Mouse (Mus musculus) MEL (cell line): Measurements from ENCODE around the gene Commd2. TPM values are rescaled to one million over a fixed set of nuclear protein-coding genes. Genes with fewer than 3 reads are reported as not detected.

ENCODE experiments used
- DNase-seq: peaks from one replicate; pipeline ENCODE4 v3.0.0; 2011; ENCODE audit warnings: low read depth, low spot score
- H3K27ac ChIP-seq: 2 replicates; pipeline ENCODE4 v1.5.1; 2012; ENCODE audit warnings: low read depth, mild to moderate bottlenecking, control low read depth, low read length, moderate library complexity; ENCODE audit not compliant: control insufficient read depth
- H3K27me3 ChIP-seq, 2 experiments: fragments of 150-350 bp in 1 of 2; sonication (generic) in 1 of 2; 2 replicates each; pipeline ENCODE4 v1.6.1; 2012; ENCODE audit warnings: low read length in 2 of 2, mild to moderate bottlenecking in 2 of 2, improper control_type of control experiment in 1 of 2, moderate library complexity in 1 of 2; ENCODE audit not compliant: insufficient read depth in 2 of 2, control insufficient read depth in 1 of 2
- H3K36me3 ChIP-seq, 2 experiments: 2 replicates each; pipeline ENCODE4 v1.6.1; 2012 to 2014; ENCODE audit warnings: low read length in 2 of 2, improper control_type of control experiment in 1 of 2, inconsistent platforms in 1 of 2, mild to moderate bottlenecking in 1 of 2; ENCODE audit not compliant: insufficient read depth in 2 of 2, control insufficient read depth in 1 of 2
- H3K4me1 ChIP-seq, 2 experiments: fragments of 150-350 bp in 1 of 2; sonication (generic) in 1 of 2; 2 replicates each; pipeline ENCODE4 v1.6.1; 2012; ENCODE audit warnings: low read length in 2 of 2, improper control_type of control experiment in 1 of 2, mild to moderate bottlenecking in 1 of 2; ENCODE audit not compliant: insufficient read depth in 2 of 2, control insufficient read depth in 1 of 2
- H3K4me3 ChIP-seq, 2 experiments: fragments of 150-350 bp in 1 of 2; sonication (generic) in 1 of 2; 2 replicates each; pipeline ENCODE4 v1.5.1; 2012; ENCODE audit warnings: low read depth in 2 of 2, low read length in 2 of 2, mild to moderate bottlenecking in 2 of 2, moderate library complexity in 2 of 2, control low read depth in 1 of 2, improper control_type of control experiment in 1 of 2; ENCODE audit not compliant: control insufficient read depth in 1 of 2, insufficient read depth in 1 of 2
- H3K79me2 ChIP-seq: 2 replicates; pipeline ENCODE4 v1.6.1; 2012; ENCODE audit warnings: mild to moderate bottlenecking, low read length, moderate library complexity; ENCODE audit not compliant: control insufficient read depth, poor library complexity, insufficient read depth
- H3K9ac ChIP-seq: 2 replicates; pipeline ENCODE4 v1.6.1; 2012; ENCODE audit warnings: low read depth, mild to moderate bottlenecking, control low read depth, low read length, moderate library complexity; ENCODE audit not compliant: control insufficient read depth, poor library complexity, severe bottlenecking
- H3K9me3 ChIP-seq: fragments of 150-350 bp; sonication (generic); replicated peaks from 2 replicates; pipeline ENCODE4 v1.6.1; 2012; ENCODE audit warnings: mild to moderate bottlenecking, low read length, improper control_type of control experiment, moderate library complexity; ENCODE audit not compliant: insufficient read depth
- CHD1 ChIP-seq: IDR thresholded peaks from 2 replicates; pipeline ENCODE4 v1.6.1; 2012; ENCODE audit warnings: low read depth, mild to moderate bottlenecking, inconsistent platforms, low read length, improper control_type of control experiment
- CHD2 ChIP-seq: IDR thresholded peaks from 2 replicates; pipeline ENCODE4 v1.6.1; 2011; ENCODE audit warnings: low read length, improper control_type of control experiment
- CTCF ChIP-seq, 3 experiments: IDR thresholded peaks in 2 of 3; conservative IDR thresholded peaks in 1 of 3; 2 replicates each; pipeline ENCODE4 v1.5.1; 2011 to 2012; ENCODE audit warnings: low read length in 3 of 3, low read depth in 2 of 3, mild to moderate bottlenecking in 2 of 3, improper control_type of control experiment in 1 of 3, inconsistent platforms in 1 of 3, mixed read lengths in 1 of 3, moderate library complexity in 1 of 3; ENCODE audit not compliant: control insufficient read depth in 1 of 3, insufficient read depth in 1 of 3, poor library complexity in 1 of 3, severe bottlenecking in 1 of 3
- EP300 ChIP-seq, 2 experiments: IDR thresholded peaks; 2 replicates each; pipeline ENCODE4 v1.6.1; 2011; ENCODE audit warnings: improper control_type of control experiment in 2 of 2, low read length in 2 of 2, low read depth in 1 of 2, mild to moderate bottlenecking in 1 of 2
- GABPA ChIP-seq: IDR thresholded peaks from 2 replicates; pipeline ENCODE4 v1.6.1; 2012; ENCODE audit warnings: low read depth, mild to moderate bottlenecking, inconsistent platforms, low read length, improper control_type of control experiment, moderate library complexity
- GATA1 ChIP-seq: IDR thresholded peaks from 2 replicates; pipeline ENCODE4 v1.6.1; 2011; ENCODE audit warnings: low read depth, low read length, improper control_type of control experiment
- HCFC1 ChIP-seq: IDR thresholded peaks from 2 replicates; pipeline ENCODE4 v1.6.1; 2012; ENCODE audit warnings: low read depth, mild to moderate bottlenecking, inconsistent platforms, low read length, improper control_type of control experiment, moderate library complexity
- JUND ChIP-seq: IDR thresholded peaks from 2 replicates; pipeline ENCODE4 v1.6.1; 2011; ENCODE audit warnings: low read depth, mild to moderate bottlenecking, improper control_type of control experiment, low read length
- MAX ChIP-seq: IDR thresholded peaks from 2 replicates; pipeline ENCODE4 v1.6.1; 2011; ENCODE audit warnings: low read length, improper control_type of control experiment
- MYC ChIP-seq: IDR thresholded peaks from 2 replicates; pipeline ENCODE4 v1.6.1; 2011; ENCODE audit warnings: low read depth, mild to moderate bottlenecking, low read length, improper control_type of control experiment, moderate library complexity
- NELFE ChIP-seq: IDR thresholded peaks from 2 replicates; pipeline ENCODE4 v1.6.1; 2011; ENCODE audit warnings: low read depth, low read length, improper control_type of control experiment
- POLR2AphosphoS2 ChIP-seq: IDR thresholded peaks from 2 replicates; pipeline ENCODE4 v1.6.1; 2011; ENCODE audit warnings: low read length, improper control_type of control experiment
- RAD21 ChIP-seq: IDR thresholded peaks from 2 replicates; pipeline ENCODE4 v1.6.1; 2011; ENCODE audit warnings: mild to moderate bottlenecking, low read depth, low read length, improper control_type of control experiment
- RCOR1 ChIP-seq: IDR thresholded peaks from 2 replicates; pipeline ENCODE4 v1.6.1; 2012; ENCODE audit warnings: low read depth, mild to moderate bottlenecking, inconsistent platforms, low read length, improper control_type of control experiment
- SMC3 ChIP-seq: IDR thresholded peaks from 2 replicates; pipeline ENCODE4 v1.6.1; 2011; ENCODE audit warnings: low read depth, low read length, improper control_type of control experiment
- USF2 ChIP-seq, 2 experiments: IDR thresholded peaks; 2 replicates each; pipeline ENCODE4 v1.6.1; 2011 to 2012; ENCODE audit warnings: improper control_type of control experiment in 2 of 2, low read length in 2 of 2, borderline replicate concordance in 1 of 2, inconsistent platforms in 1 of 2, low read depth in 1 of 2, mild to moderate bottlenecking in 1 of 2; ENCODE audit not compliant: insufficient read depth in 1 of 2
- ZC3H11A ChIP-seq: IDR thresholded peaks from 2 replicates; pipeline ENCODE4 v1.6.1; 2012; ENCODE audit warnings: low read depth, mild to moderate bottlenecking, inconsistent platforms, low read length, improper control_type of control experiment
- ZNF384 ChIP-seq: IDR thresholded peaks from 2 replicates; pipeline ENCODE4 v1.6.1; 2012; ENCODE audit warnings: low read depth, mild to moderate bottlenecking, inconsistent platforms, low read length, improper control_type of control experiment
- polyA plus RNA-seq, 2 experiments: library from polyadenylated mRNA; stranded (reverse) in 1 of 2; unstranded in 1 of 2; fragments of >175 nt in 1 of 2; fragments of >200 nt in 1 of 2; gene quantifications; 2 replicates each; pipeline versions ENCODE4 v1.2.1 to v1.2.4; 2012; ENCODE audit warnings: low replicate concordance in 2 of 2, low read depth in 1 of 2; ENCODE audit not compliant: insufficient read length in 2 of 2, insufficient read depth in 1 of 2, missing spikeins in 1 of 2
- total RNA-seq: library from RNA; depleted of rRNA; stranded (reverse); fragments of 300-350 nt; gene quantifications from 2 replicates; pipeline ENCODE4 v1.2.3, GENCODE M21; 2012

Commd2 gene
- total and polyA plus RNA-seq, 3 experiments: 47.7 to 61.6 TPM; not detected in 1

- Histone ChIP-seq H3K4me3 (peak overlapping the region; percentile 20 to 43), H3K36me3 (peaks cover 0 to 2% of the 10 kb centered on the region in 2 experiments; a peak in 1 of 4 replicates)
- DNase-seq: peak; percentile 89
Measured at GRCm38 (mm10) chr3:57667054-57667723, 15.7 kb upstream of the Commd2 start.

GRCm38 (mm10) chr3:57665880-57666279 lies 14.4 kb upstream of the Commd2 start:
- H3K4me3 ChIP-seq: no peak overlapping the region
- TF ChIP-seq GATA1 (no peak), ZNF384 (peak; percentile 81)
- no peaks in the 10 kb centered on the region for H3K9me3 ChIP-seq
- DNase-seq: no peak
- peaks cover 0 to 2% of the 10 kb centered on the region in 2 experiments; a peak in 1 of 4 replicates for H3K36me3 ChIP-seq
- H3K79me2 ChIP-seq: no peaks in the 10 kb centered on the region
- H3K9ac ChIP-seq: no peak overlapping the region
- H3K4me1 ChIP-seq: peaks cover 0 to 2% of the 10 kb centered on the region in 2 experiments; a peak in 3 of 4 replicates
- no peaks in the 10 kb centered on the region; a peak in 1 of 4 replicates for H3K27me3 ChIP-seq
- H3K27ac ChIP-seq: no peak overlapping the region

More at GRCm38 (mm10) chr3:57667054-57667723, 15.7 kb upstream of the Commd2 start:
- TF ChIP-seq CTCF (IDR thresholded peaks at IDR 0.05 in 2 of 3, conservative IDR thresholded peaks at IDR 0.05 in 1 of 3; ENCODE audit: control insufficient read depth in 1 of 3, insufficient read depth in 1 of 3, low read depth in 2 of 3, low read length in 3 of 3, poor library complexity in 1 of 3, severe bottlenecking in 1 of 3): peak; percentile 53 to 79 (median 63)
- peak; percentile 36; the same call in 1 of the 2 replicates for TF ChIP-seq ZNF384
- no peak for TF ChIP-seq CHD1
- no peak for TF ChIP-seq GABPA
- peak; percentile 78 for TF ChIP-seq SMC3
- no peak for TF ChIP-seq NELFE
- TF ChIP-seq ZC3H11A: peak; percentile 48
- peak; percentile 60; the same call in 1 of the 2 replicates for TF ChIP-seq MYC
- peak; percentile 52 for TF ChIP-seq RAD21
- no peak for TF ChIP-seq POLR2AphosphoS2
- TF ChIP-seq HCFC1: no peak
- Histone ChIP-seq H3K4me1 (peaks cover 0 to 2% of the 10 kb centered on the region in 2 experiments; a peak in 3 of 4 replicates), H3K9ac (peak overlapping the region; percentile 38), H3K9me3 (no peaks in the 10 kb centered on the region), H3K79me2 (no peaks in the 10 kb centered on the region), H3K27ac (no peak overlapping the region), H3K27me3 (no peaks in the 10 kb centered on the region; a peak in 1 of 4 replicates)

- Histone ChIP-seq H3K36me3 (peaks cover 0 to 2% of the 10 kb centered on the region in 2 experiments; a peak in 1 of 4 replicates), H3K27ac (no peak overlapping the region), H3K4me3 (no peak overlapping the region), H3K79me2 (no peaks in the 10 kb centered on the region), H3K27me3 (no peaks in the 10 kb centered on the region; a peak in 1 of 4 replicates), H3K9ac (no peak overlapping the region), H3K9me3 (no peaks in the 10 kb centered on the region), H3K4me1 (peaks cover 0 to 2% of the 10 kb centered on the region in 2 experiments; a peak in 3 of 4 replicates)
- no peak for DNase-seq
- no peak for TF ChIP-seq SMC3
- TF ChIP-seq RCOR1: no peak
- no peak for TF ChIP-seq USF2 (IDR thresholded peaks at IDR 0.05; ENCODE audit: borderline replicate concordance in 1 of 2, insufficient read depth in 1 of 2, low read depth in 1 of 2, low read length in 2 of 2)
- TF ChIP-seq MAX: no peak
- no peak for TF ChIP-seq EP300 (IDR thresholded peaks at IDR 0.05; ENCODE audit: low read depth in 1 of 2, low read length in 2 of 2)
- TF ChIP-seq CHD2: no peak
- TF ChIP-seq JUND: no peak
- TF ChIP-seq ZC3H11A: no peak
Measured at GRCm38 (mm10) chr3:57664682-57665081, 13.2 kb upstream of the Commd2 start.
